Mouse (Mus musculus) cerebellum, adult 9-11 months (tissue): ENCODE results near the gene Thnsl2.

ENCODE experiments used
- DNase-seq: peaks from one replicate; pipeline ENCODE4 v3.0.0; 2022

The Thnsl2 gene

DNA sequence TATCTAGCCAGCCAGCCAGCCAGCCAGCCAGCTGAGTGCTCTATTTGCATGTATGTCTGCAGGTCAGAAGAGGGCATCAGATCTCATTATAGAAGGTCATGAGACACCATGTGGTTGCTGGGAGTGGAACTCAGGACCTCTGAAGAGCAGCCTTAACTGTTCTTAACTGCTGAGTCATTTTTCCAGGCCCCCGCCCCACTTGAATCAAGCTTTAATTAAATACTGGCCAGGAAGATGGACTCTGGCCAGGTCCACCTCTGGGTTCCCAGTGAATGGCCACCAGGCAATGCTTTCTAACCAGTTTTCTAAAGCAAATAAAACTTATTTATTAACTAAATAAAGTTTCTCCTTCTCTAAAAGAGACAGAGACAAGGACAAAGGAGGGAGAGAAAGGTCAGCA lies 14.0 kb downstream of the Thnsl2 start:
- DNase-seq, result no peak

DNA sequence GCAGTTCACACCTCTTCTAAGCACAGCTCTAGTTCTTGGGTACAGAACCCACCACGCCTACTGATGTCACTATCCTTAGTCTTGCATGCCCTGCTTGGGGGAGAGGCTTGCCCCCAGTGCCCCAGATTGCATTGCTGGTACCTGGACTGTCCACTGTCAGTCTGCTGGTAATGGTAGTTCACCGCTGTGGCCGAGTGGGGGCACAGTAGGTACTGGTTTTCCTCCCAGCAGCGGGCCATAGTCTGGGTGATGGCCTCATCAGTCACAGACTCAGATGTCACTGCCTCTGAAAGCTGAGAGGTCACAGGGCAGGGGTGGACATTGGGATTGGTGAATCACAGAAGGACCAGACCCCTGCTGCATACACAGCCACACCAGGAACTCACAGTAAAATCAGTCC lies 15.2 kb downstream of the Thnsl2 start:
- DNase-seq, result no peak

DNA sequence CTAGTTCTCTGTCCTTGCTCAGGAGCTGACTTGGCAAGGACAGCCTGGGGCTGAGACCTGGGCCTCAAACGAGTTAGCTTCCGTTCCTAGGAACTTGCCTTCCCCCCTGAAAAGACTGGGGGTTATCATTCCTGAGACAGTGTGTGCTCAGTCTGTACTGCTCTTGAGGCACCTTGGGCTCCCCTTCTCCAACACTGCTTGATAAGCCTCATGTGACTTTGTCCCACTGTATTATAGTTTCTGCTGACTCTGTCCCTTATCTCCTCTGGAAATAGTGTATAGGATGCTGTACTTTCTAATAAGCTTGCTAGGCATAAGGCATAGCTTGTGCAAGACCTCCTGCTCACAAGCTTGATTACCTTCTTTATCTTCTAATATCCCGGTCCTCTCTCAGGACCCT lies 17.9 kb downstream of the Thnsl2 start:
- DNase-seq, result no peak

- DNase-seq, result peak; percentile 70
These were observed 19.0 kb downstream of the Thnsl2 start for GRCm38 (mm10) chr6:71125043-71125893.

- DNase-seq, result no peak
These were observed 24.5 kb downstream of the Thnsl2 start for GRCm38 (mm10) chr6:71119577-71120254.

DNA sequence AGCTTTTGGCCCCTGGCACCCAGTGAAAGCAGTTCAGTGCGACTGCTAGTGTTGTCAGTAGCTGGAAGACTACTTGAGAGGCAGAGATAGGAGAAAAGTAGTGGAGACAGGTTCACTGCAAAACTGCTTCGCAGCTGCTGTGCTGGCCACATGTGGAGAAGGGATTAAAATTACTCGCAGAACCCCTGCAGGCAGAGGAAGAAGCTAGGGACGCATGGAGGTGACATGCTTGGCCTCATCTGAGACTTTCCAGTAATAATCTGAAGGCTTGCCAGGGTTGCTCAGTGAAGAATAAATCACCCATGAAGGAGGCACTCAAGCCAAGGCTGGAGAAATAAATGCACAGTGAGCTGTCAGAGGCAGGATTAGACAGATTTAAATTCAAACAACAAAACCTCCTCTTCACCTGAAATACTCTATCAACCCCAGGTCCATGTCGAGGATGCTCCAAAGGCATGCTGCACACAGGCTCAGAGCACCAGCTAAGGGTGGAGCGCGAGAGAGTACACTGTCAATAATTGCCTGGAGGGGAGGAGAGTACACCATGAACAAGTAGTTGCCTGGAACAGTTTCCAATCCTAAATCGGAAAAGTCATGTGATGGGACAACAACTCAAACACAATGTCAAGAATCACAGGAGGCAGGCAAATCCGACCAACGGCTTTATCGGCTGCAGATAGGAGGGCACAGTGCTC lies 32.7 kb downstream of the Thnsl2 start:
- DNase-seq, result peak; percentile 25

DNA sequence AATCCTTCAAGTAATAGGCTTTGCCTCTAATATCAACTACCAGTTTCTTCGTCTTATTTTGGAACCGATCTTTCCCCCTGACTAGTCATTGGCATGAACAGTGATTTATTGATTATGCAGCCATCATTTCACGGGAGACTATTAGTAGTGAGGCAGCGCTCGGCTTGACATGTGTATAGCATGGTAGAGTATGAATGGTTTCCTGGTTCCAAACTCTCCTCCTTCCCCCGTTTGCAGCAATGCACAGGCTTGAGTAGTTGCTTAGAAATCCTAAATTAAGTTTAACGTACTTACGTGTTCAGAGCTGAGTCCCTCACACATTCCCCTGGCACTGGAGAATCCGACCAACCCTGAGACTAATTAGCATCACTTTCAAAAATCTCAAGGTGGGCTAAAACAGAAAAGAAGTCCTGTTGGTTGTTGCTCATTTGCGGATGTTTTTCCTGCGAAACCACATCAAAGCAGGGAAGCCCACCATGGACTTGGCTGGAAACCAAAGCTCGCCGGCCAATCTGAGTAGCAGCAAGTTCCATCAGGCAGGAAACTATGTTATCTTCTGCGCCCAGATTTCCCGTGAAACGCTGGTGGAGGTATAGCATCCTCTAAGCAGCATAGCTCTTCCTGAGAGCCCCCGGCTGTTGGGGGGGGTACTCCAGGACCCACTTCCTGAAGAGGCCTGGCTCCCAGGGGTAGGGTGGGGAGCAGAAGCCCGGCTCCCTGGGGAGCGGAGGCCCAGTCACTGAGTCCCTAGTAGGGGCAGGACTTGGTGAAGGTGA lies 37.9 kb downstream of the Thnsl2 start:
- no peak for DNase-seq

GRCm38 (mm10) chr6:71096126-71096525 lies 48.1 kb downstream of the Thnsl2 start:
- no peak for DNase-seq

DNA sequence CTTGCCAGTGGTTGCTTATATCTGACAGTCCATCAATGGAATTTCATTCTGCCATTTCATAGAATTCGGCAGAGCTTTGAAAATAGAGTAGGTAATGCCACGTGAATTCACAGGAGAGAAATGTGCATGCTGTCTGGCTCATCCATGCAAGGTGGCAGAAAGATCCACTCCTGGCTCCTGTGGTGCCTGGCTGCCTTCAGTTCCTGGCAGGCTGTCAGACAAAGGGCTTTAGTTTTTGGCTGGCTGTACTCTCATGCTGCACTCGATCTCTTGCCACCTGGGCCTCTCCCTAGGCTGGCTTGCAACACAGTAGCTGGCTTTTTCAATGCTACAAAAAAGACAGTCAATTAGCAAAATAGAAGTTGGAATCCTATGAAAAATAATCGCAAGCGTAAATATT lies 49.5 kb downstream of the Thnsl2 start:
- DNase-seq, result peak; percentile 95

DNA sequence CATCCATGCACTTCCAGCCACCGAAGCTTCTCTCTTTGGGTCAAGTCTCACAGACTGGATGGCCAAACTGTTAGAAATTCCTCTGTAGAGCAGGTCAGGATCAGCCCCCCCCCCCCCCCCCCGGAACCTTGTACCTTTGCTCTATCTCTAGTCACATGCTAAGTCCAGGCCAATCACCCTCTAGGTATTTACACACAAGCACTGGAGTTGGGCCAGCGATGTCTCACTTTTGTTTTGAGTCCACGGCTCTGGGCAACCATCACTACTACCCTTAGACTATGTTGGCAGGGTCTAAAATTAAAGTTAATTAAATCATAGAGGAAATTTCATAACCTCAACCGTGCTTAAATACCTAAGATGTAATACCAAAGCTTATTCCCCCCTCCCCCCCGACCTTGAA lies 50.6 kb downstream of the Thnsl2 start:
- DNase-seq, result peak; percentile 11

DNA sequence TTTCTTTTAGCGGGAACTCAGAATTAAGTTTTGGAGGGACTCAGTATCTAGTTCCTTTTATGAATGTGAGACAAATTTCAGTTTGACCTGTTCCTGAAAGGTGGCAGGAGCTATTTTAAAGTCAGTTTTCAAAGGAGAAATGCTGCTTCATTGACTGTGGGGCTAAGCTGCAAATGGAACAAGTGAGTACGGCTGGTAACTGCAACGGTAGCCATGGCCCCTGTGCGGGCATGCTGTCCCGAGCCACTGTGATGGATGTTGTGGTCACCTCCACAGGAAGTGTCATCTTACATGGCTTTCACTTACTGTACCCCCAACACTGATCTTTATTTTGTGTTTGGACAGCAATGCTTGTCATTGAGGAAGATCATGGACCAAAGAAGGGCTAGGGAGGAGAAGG lies 53.8 kb downstream of the Thnsl2 start:
- DNase-seq, result no peak

- DNase-seq, result no peak
These were observed 54.5 kb downstream of the Thnsl2 start for GRCm38 (mm10) chr6:71089735-71090134.

- no peak for DNase-seq
These were observed 55.2 kb downstream of the Thnsl2 start for GRCm38 (mm10) chr6:71088992-71089391.

- no peak for DNase-seq
These were observed 60.8 kb downstream of the Thnsl2 start for GRCm38 (mm10) chr6:71083441-71083840.

GRCm38 (mm10) chr6:71082084-71082483 lies 62.2 kb downstream of the Thnsl2 start:
- DNase-seq, result no peak

DNA sequence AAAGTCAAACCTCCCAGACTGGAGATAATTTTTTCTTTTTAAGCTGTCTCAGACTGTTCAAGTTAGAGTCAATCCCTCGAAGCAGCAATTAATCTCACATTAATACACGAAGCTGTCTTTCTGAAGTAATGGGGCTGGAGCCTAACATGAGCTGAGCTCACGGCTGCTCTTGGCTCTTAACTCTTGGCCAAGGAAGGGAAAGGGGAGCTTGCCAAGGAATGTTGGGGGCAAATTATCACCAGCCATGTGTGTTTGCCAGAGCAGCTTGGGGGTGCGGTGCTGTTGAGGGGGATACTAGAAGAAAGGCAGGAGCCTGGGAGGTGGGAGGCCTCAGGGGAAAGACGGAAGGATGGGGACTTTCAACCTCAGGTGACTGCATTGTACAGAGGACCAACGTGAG lies 63.0 kb downstream of the Thnsl2 start:
- no peak for DNase-seq
